Mouse (Mus musculus) erythroblast, embryonic 14.5 days (primary cell): Measurements from ENCODE around the gene Prickle1.

Experiments used
- GATA1 ChIP-seq: IDR thresholded peaks from 2 replicates; pipeline ENCODE4 v1.6.1; 2012; ENCODE audit warnings: low read length, inconsistent platforms, mixed read lengths
- TAL1 ChIP-seq: IDR thresholded peaks from 3 replicates; pipeline ENCODE4 v1.6.1; 2012; ENCODE audit warnings: low read length, inconsistent platforms, mixed read lengths

DNA sequence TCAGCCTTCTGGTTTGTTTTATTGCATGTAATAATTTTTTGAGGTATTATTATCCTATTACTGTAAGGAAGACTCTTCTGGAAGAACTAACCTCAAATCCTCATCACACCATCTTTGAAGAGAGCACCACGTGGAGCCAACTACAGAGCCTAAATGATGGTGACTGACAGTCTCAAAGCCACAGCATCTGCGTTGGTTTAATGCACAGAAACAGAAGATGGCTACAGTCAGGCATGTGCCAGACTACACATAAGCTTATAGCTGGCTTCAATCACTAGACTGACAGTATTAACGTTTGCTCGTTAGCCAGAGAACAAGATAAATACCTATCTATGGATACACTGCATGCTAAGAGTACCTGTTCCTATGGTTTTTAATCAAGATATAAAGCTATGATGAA is 59.5 kb downstream of the Prickle1 start:
- TF ChIP-seq GATA1 (no peak), TAL1 (no peak)
